21 mouse cellular contexts compared by ENCODE assay signal in genomic region chr6:90805101-90805500, GRCm38 (mm10).
DNase-seq lines count a peak whose midpoint lies in the region; ATAC-seq and TF ChIP-seq lines count a peak whose summit lies in the region.
"Had no signal": no experiment of that assay in that cellular context is flagged by ENCODE, and none has a peak within 500 bp of the region (broad histone marks: within the 10 kb centered on the region; RNA-seq: fewer than 3 reads in every experiment).

No protein-coding gene starts in this region.

- 0 out of 2 replicates have a peak, but pooled peaks have one; percentile 19 for ATAC-seq in intestine, postnatal 0 days
- no peak for ATAC-seq in intestine, embryonic 15.5 days
- no peak for ATAC-seq in lung, embryonic 14.5 days (ENCODE audit: insufficient read depth)
- ATAC-seq: CD4-positive, CD25-positive, alpha-beta regulatory T cell, adult 4 months; forebrain, embryonic 14.5 days; forebrain, postnatal 0 days had no signal

- H3K9me3 ChIP-seq in intestine, postnatal 0 days (ENCODE audit: control insufficient read depth) = no peaks in the 10 kb centered on the region
- no peaks in the 10 kb centered on the region for H3K9me3 ChIP-seq in intestine, embryonic 15.5 days
- no peaks in the 10 kb centered on the region for H3K9me3 ChIP-seq in lung, embryonic 14.5 days (ENCODE audit: low read depth, low read length)
- H3K9me3 ChIP-seq: embryonic facial prominence, embryonic 12.5 days; embryonic facial prominence, embryonic 15.5 days; hindbrain, embryonic 12.5 days; hindbrain, embryonic 15.5 days had no signal

- no peaks in the 10 kb centered on the region for H3K36me3 ChIP-seq in intestine, postnatal 0 days (ENCODE audit: control insufficient read depth, insufficient read depth)
- H3K36me3 ChIP-seq in intestine, embryonic 15.5 days = no peaks in the 10 kb centered on the region
- no peaks in the 10 kb centered on the region for H3K36me3 ChIP-seq in lung, embryonic 14.5 days (ENCODE audit: insufficient read depth)
- H3K36me3 ChIP-seq: embryonic facial prominence, embryonic 12.5 days; embryonic facial prominence, embryonic 15.5 days; hindbrain, embryonic 12.5 days; hindbrain, embryonic 15.5 days had no signal

- no peak overlapping the region for H3K4me3 ChIP-seq in cerebellum, adult 2 months (replicated peaks; ENCODE audit: insufficient read depth, low read depth, low read length)
- no peak overlapping the region for H3K4me3 ChIP-seq in intestine, postnatal 0 days (ENCODE audit: low read depth, low read length)
- H3K4me3 ChIP-seq in intestine, embryonic 15.5 days (replicated peaks) = no peak overlapping the region
- no peak overlapping the region for H3K4me3 ChIP-seq in lung, embryonic 14.5 days (ENCODE audit: low read depth, low read length)
- H3K4me3 ChIP-seq: embryonic facial prominence, embryonic 12.5 days; embryonic facial prominence, embryonic 15.5 days; gastrocnemius, adult 2 months; hindbrain, embryonic 12.5 days; hindbrain, embryonic 15.5 days had no signal

- DNase-seq in cerebellum, adult 2 months = peak; percentile 34 to 39
- no peak for DNase-seq in cerebellum, postnatal 10 days
- peak; percentile 23 for DNase-seq in lung, embryonic 14.5 days
- DNase-seq in lung, postnatal 10 days = no peak
- DNase-seq in large intestine, adult 2 months (ENCODE audit: low read depth, low spot score) = peak; percentile 19
- no peak for DNase-seq in ovary, postnatal 14 days (ENCODE audit: low spot score)
- DNase-seq: adrenal gland, adult 8-10 months; adrenal gland, postnatal 25 days; forebrain, postnatal 0 days; gastrocnemius, adult 2 months; gastrocnemius, postnatal 14 days; heart, adult 11 months had no signal

- no peak for TF ChIP-seq POLR2A in cerebellum, adult 2 months (IDR thresholded peaks at IDR 0.05; ENCODE audit: borderline replicate concordance, insufficient read depth, low read length)

- TF ChIP-seq CTCF in cerebellum, adult 2 months (IDR thresholded peaks at IDR 0.05; ENCODE audit: borderline replicate concordance, insufficient read depth, low read depth, low read length) = no peak
- TF ChIP-seq CTCF in intestine, postnatal 0 days (IDR thresholded peaks at IDR 0.05; ENCODE audit: low read depth) = no peak
- no peak for TF ChIP-seq CTCF in lung, embryonic 14.5 days (IDR thresholded peaks at IDR 0.05; ENCODE audit: low read depth)

- 6% methylated on average over 2 of the region's 2 CpGs for WGBS in cerebellum, adult 2 months
- 42% methylated on average over 2 of the region's 2 CpGs for WGBS in intestine, postnatal 0 days
- WGBS in intestine, embryonic 15.5 days = 63% methylated on average over 2 of the region's 2 CpGs
- WGBS in lung, embryonic 14.5 days = 38% methylated on average over 2 of the region's 2 CpGs
- WGBS in large intestine, adult 2 months = 28% methylated on average over 2 of the region's 2 CpGs

- peaks cover 48% of the 10 kb centered on the region for H3K4me1 ChIP-seq in cerebellum, adult 2 months (ENCODE audit: control insufficient read depth, insufficient read depth, low read length)
- H3K4me1 ChIP-seq in intestine, postnatal 0 days (replicated peaks; ENCODE audit: control insufficient read depth, insufficient read depth, low read length) = peaks cover 7% of the 10 kb centered on the region; the same call in 1 of the 2 replicates
- peaks cover 12% of the 10 kb centered on the region for H3K4me1 ChIP-seq in intestine, embryonic 15.5 days (replicated peaks)
- 0 out of 2 replicates have a peak, but pooled peaks cover 8% of the 10 kb centered on the region for H3K4me1 ChIP-seq in lung, embryonic 14.5 days (ENCODE audit: insufficient read depth)

- H3K27ac ChIP-seq in cerebellum, adult 2 months (ENCODE audit: insufficient read depth, low read length) = no peak overlapping the region
- H3K27ac ChIP-seq in intestine, postnatal 0 days (ENCODE audit: low read depth, low read length) = no peak overlapping the region
- no peak overlapping the region for H3K27ac ChIP-seq in intestine, embryonic 15.5 days
- no peak overlapping the region for H3K27ac ChIP-seq in lung, embryonic 14.5 days (ENCODE audit: low read depth)
- H3K27ac ChIP-seq: embryonic facial prominence, embryonic 12.5 days; embryonic facial prominence, embryonic 15.5 days; gastrocnemius, adult 2 months; hindbrain, embryonic 12.5 days; hindbrain, embryonic 15.5 days had no signal

- H3K4me2 ChIP-seq in intestine, postnatal 0 days (replicated peaks; ENCODE audit: low read depth) = no peak overlapping the region
- no peak overlapping the region for H3K4me2 ChIP-seq in intestine, embryonic 15.5 days (replicated peaks)
- no peak overlapping the region for H3K4me2 ChIP-seq in lung, embryonic 14.5 days
- H3K4me2 ChIP-seq: embryonic facial prominence, embryonic 12.5 days; embryonic facial prominence, embryonic 15.5 days; heart, embryonic 11.5 days; hindbrain, embryonic 12.5 days; hindbrain, embryonic 15.5 days had no signal

- H3K27me3 ChIP-seq in cerebellum, adult 2 months (ENCODE audit: control insufficient read depth, insufficient read depth, low read length) = no peaks in the 10 kb centered on the region
- H3K27me3 ChIP-seq in intestine, postnatal 0 days (replicated peaks; ENCODE audit: control insufficient read depth, insufficient read depth, low read length) = no peaks in the 10 kb centered on the region; the same call in 1 of the 2 replicates
- peaks cover 3% of the 10 kb centered on the region; the same call in 1 of the 2 replicates for H3K27me3 ChIP-seq in intestine, embryonic 15.5 days (replicated peaks)
- no peaks in the 10 kb centered on the region for H3K27me3 ChIP-seq in lung, embryonic 14.5 days (ENCODE audit: insufficient read depth, low read length)
- H3K27me3 ChIP-seq: embryonic facial prominence, embryonic 12.5 days; embryonic facial prominence, embryonic 15.5 days; hindbrain, embryonic 12.5 days; hindbrain, embryonic 15.5 days had no signal

- H3K9ac ChIP-seq in intestine, postnatal 0 days (ENCODE audit: low read depth, low read length) = no peak overlapping the region
- no peak overlapping the region for H3K9ac ChIP-seq in intestine, embryonic 15.5 days
- no peak overlapping the region for H3K9ac ChIP-seq in lung, embryonic 14.5 days
- H3K9ac ChIP-seq: embryonic facial prominence, embryonic 12.5 days; embryonic facial prominence, embryonic 15.5 days; forebrain, postnatal 0 days; hindbrain, embryonic 12.5 days; hindbrain, embryonic 15.5 days had no signal

Comparison
In these comparisons a context has a peak if more than half of its experiments do, and no peak if none do; other contexts are left out.
1. DNase-seq: peak in cerebellum, adult 2 months (2 of 2), lung, embryonic 14.5 days (single experiment) and large intestine, adult 2 months (single experiment); none in cerebellum, postnatal 10 days (0 of 2), lung, postnatal 10 days (single experiment) and ovary, postnatal 14 days (single experiment).